Mouse (Mus musculus): ENCODE measurements around the gene Lpp. TPM values are rescaled to one million over a fixed set of nuclear protein-coding genes. Genes with fewer than 3 reads are reported as not detected.

Lpp gene
- polyA plus RNA-seq, 1 experiment from 2014 or later: 45.3 TPM

DNA sequence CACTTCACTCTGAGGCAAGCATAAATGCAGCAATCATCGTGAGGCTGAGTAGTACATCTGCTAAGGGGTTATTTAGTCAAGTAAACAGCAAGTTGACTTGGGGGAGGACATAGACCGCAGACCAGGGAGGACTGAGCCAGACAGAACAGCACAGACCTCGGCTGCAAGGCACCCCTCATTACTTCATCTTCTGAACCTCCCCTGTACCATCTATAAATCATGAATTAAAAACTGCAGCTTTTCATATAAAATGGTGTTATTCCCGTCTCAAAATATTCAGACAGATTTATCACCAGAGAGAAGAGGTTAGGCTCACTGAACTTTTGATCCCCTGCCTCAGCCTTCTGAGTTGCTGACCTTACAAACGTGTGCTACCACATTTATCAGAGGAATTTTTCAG is 558.6 kb downstream of the Lpp start:
- Histone ChIP-seq H3K27ac (no peak overlapping the region), H3K4me3 (no peak overlapping the region), H3K4me1 (peaks cover 3% of the 10 kb centered on the region; the same call in 1 of the 2 replicates), H3K36me3 (no peaks in the 10 kb centered on the region), H3K27me3 (ENCODE audit: low read depth, poor library complexity, severe bottlenecking) (no peaks in the 10 kb centered on the region), H3K9me3 (replicated peaks) (no peaks in the 10 kb centered on the region)
- DNase-seq (ENCODE audit: low spot score): no peak
- WGBS: 42% methylated on average over 5 of the region's 5 CpGs

GRCm38 (mm10) chr16:24955054-24955453 is 561.7 kb downstream of the Lpp start:
- no peak overlapping the region for H3K4me3 ChIP-seq
- no peaks in the 10 kb centered on the region for H3K36me3 ChIP-seq
- 93% methylated on average over 7 of the region's 7 CpGs for WGBS
- peaks cover 3% of the 10 kb centered on the region; the same call in 1 of the 2 replicates for H3K4me1 ChIP-seq
- no peak overlapping the region for H3K27ac ChIP-seq
- no peaks in the 10 kb centered on the region for H3K27me3 ChIP-seq (ENCODE audit: low read depth, poor library complexity, severe bottlenecking)
- H3K9me3 ChIP-seq (replicated peaks): no peaks in the 10 kb centered on the region
- no peak for DNase-seq (ENCODE audit: low spot score)

DNA sequence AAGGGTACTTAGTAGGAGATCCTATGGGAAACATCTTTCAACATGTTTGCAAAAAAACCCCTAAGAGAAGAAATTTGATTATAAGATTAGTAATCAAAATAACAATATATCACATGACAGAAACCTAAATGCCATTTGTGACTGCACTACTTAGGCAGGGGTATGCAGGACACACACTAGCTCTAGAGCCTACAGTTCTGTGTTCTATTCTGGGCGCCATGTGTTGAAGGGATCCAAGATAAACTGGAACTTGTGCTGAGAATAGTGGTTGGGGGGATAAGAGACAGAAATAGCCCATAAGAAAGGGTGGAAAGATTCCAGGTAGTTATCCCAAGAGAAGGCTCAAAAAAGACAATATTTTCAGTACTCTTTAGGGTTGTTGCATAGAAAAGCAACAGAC is 565.4 kb downstream of the Lpp start:
- Histone ChIP-seq H3K4me3 (no peak overlapping the region), H3K27ac (no peak overlapping the region), H3K27me3 (ENCODE audit: low read depth, poor library complexity, severe bottlenecking) (no peaks in the 10 kb centered on the region), H3K4me1 (no peaks in the 10 kb centered on the region), H3K9me3 (replicated peaks) (no peaks in the 10 kb centered on the region), H3K36me3 (no peaks in the 10 kb centered on the region)
- no peak for DNase-seq (ENCODE audit: low spot score)
- WGBS: 94% methylated on average over 1 of the region's 1 CpGs

DNA sequence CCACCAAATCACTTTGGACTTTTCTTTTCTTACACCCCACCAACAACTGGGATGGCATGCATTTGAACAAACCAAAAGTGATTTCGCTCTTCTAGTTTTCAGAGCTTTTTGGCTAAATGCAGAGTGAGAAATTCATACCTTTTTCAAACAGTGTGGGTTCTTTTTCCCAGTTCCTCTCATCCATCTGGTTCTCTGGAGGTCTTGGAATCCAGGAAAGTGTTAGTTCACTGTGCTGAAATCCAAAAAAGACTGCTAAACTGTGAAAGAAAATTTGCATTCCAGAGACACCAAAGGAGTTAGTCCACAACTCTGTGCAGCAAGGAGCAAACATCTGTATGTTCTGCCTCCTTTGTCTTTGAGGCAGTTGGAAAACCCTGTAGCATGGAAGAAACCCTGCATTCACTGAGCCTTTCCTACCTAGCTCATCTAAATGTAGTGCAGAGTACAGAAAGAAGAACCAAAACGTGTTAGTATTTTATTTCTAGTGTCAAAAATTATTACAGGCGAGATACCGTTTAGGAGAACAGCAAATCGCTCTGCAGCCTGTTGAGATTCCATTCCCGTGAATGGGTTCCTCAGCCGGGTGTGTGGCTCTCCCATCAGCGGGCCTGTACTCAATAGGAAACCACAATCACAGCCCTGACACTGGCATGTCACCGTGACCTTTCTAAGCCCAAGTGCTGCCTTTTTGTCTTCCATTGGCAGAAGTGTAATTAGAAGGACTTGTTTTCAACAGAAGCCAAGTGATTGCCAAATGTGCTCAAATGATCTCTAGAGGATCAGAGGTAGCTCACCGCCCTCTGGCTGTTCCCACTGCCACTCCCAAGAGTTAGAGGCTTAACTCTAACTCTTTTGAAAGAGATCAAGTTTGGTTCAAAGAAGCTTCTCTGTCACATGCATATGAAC is 567.8 kb downstream of the Lpp start:
- no peak for DNase-seq (ENCODE audit: low spot score)
- Histone ChIP-seq H3K36me3 (no peaks in the 10 kb centered on the region), H3K4me3 (no peak overlapping the region), H3K27me3 (ENCODE audit: low read depth, poor library complexity, severe bottlenecking) (no peaks in the 10 kb centered on the region), H3K9me3 (replicated peaks) (no peaks in the 10 kb centered on the region), H3K4me1 (no peaks in the 10 kb centered on the region), H3K27ac (no peak overlapping the region)
- WGBS: 79% methylated on average over 10 of the region's 10 CpGs

GRCm38 (mm10) chr16:24964311-24964710 is 571.0 kb downstream of the Lpp start:
- 87% methylated on average over 1 of the region's 1 CpGs for WGBS
- Histone ChIP-seq H3K36me3 (no peaks in the 10 kb centered on the region), H3K27me3 (ENCODE audit: low read depth, poor library complexity, severe bottlenecking) (no peaks in the 10 kb centered on the region), H3K4me1 (no peaks in the 10 kb centered on the region), H3K9me3 (replicated peaks) (no peaks in the 10 kb centered on the region), H3K4me3 (no peak overlapping the region), H3K27ac (no peak overlapping the region)
- no peak for DNase-seq (ENCODE audit: low spot score)

- no peak overlapping the region for H3K4me3 ChIP-seq
- no peaks in the 10 kb centered on the region for H3K27me3 ChIP-seq (ENCODE audit: low read depth, poor library complexity, severe bottlenecking)
- H3K9me3 ChIP-seq (replicated peaks): no peaks in the 10 kb centered on the region
- H3K27ac ChIP-seq: no peak overlapping the region
- no peaks in the 10 kb centered on the region for H3K4me1 ChIP-seq
- no peaks in the 10 kb centered on the region for H3K36me3 ChIP-seq
- WGBS: 88% methylated on average over 4 of the region's 4 CpGs
- DNase-seq (ENCODE audit: low spot score): no peak
These were observed 571.8 kb downstream of the Lpp start for GRCm38 (mm10) chr16:24965091-24965490.

DNA sequence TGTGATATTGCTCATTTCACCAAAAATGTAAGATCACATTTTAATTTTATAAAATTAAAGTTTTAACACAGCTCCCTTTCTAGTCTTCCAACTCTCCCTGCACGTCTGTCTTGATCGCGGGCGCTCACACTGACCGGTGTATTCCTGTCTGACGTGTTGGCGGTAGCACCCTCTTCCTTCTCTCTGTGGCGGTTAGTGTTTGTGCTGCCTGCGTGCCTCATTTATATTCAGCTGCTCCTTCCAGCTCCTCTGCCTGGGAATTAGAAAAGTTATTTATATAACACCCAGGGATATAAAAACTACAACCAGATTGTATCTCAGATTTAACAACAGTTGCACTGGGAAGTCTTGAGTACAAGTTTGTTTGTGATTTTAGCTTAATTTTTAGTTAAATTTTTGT is 573.2 kb downstream of the Lpp start:
- no peak for DNase-seq (ENCODE audit: low spot score)
- WGBS: 95% methylated on average over 9 of the region's 9 CpGs
- Histone ChIP-seq H3K4me1 (no peaks in the 10 kb centered on the region), H3K27ac (no peak overlapping the region), H3K4me3 (no peak overlapping the region), H3K27me3 (ENCODE audit: low read depth, poor library complexity, severe bottlenecking) (no peaks in the 10 kb centered on the region), H3K9me3 (replicated peaks) (no peaks in the 10 kb centered on the region), H3K36me3 (no peaks in the 10 kb centered on the region)

- no peak for DNase-seq (ENCODE audit: low spot score)
These were observed 579.8 kb downstream of the Lpp start for GRCm38 (mm10) chr16:24973009-24973631.

DNA sequence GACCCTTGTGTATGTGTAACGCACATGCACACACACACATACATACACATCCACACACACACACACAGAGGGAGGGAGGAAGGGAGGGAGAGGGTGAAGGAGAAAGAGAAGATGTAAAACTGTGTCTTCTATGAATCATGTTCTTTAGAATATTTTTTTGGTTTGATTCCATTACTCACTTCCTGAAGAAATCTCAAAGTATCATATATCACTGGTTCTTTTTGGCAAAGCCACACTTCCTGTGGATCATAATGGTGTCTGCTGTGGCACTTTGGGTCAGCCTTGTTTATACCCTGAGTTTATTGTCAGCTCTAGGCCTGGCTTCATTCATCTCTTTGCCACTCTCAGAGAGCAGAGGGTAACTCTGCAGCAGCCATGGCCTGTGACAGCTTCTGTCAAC is 584.5 kb downstream of the Lpp start:
- no peak overlapping the region for H3K27ac ChIP-seq
- no peak for DNase-seq (ENCODE audit: low spot score)

More at GRCm38 (mm10) chr16:24973009-24973631, 579.8 kb downstream of the Lpp start:
- no peak overlapping the region for H3K27ac ChIP-seq
- H3K4me1 ChIP-seq: 0 out of 2 replicates have a peak, but pooled peaks cover 7% of the 10 kb centered on the region
- no peaks in the 10 kb centered on the region for H3K27me3 ChIP-seq (ENCODE audit: low read depth, poor library complexity, severe bottlenecking)
- WGBS: 89% methylated on average over 5 of the region's 5 CpGs
- H3K36me3 ChIP-seq: peaks cover 5% of the 10 kb centered on the region; the same call in 1 of the 2 replicates
- no peak overlapping the region for H3K4me3 ChIP-seq
- no peaks in the 10 kb centered on the region for H3K9me3 ChIP-seq (replicated peaks)

GRCm38 (mm10) chr16:24978226-24978625 is 584.9 kb downstream of the Lpp start:
- no peak overlapping the region for H3K4me3 ChIP-seq
- no peaks in the 10 kb centered on the region for H3K9me3 ChIP-seq (replicated peaks)
- H3K36me3 ChIP-seq: peaks cover 3% of the 10 kb centered on the region; the same call in 1 of the 2 replicates
- WGBS: 80% methylated on average over 1 of the region's 1 CpGs
- no peak overlapping the region for H3K27ac ChIP-seq
- H3K4me1 ChIP-seq: 0 out of 2 replicates have a peak, but pooled peaks cover 9% of the 10 kb centered on the region
- DNase-seq (ENCODE audit: low spot score): no peak
- H3K27me3 ChIP-seq (ENCODE audit: low read depth, poor library complexity, severe bottlenecking): no peaks in the 10 kb centered on the region

More for the DNA sequence above, 584.5 kb downstream of the Lpp start:
- H3K4me3 ChIP-seq: no peak overlapping the region
- no peaks in the 10 kb centered on the region for H3K27me3 ChIP-seq (ENCODE audit: low read depth, poor library complexity, severe bottlenecking)
- H3K9me3 ChIP-seq (replicated peaks): no peaks in the 10 kb centered on the region
- WGBS: 100% methylated on average over 1 of the region's 1 CpGs
- 0 out of 2 replicates have a peak, but pooled peaks cover 9% of the 10 kb centered on the region for H3K4me1 ChIP-seq
- H3K36me3 ChIP-seq: peaks cover 3% of the 10 kb centered on the region; the same call in 1 of the 2 replicates

GRCm38 (mm10) chr16:24979391-24979790 is 586.1 kb downstream of the Lpp start:
- no peaks in the 10 kb centered on the region for H3K27me3 ChIP-seq (ENCODE audit: low read depth, poor library complexity, severe bottlenecking)
- 95% methylated on average over 4 of the region's 4 CpGs for WGBS
- no peak overlapping the region for H3K27ac ChIP-seq
- no peak for DNase-seq (ENCODE audit: low spot score)
- H3K9me3 ChIP-seq (replicated peaks): no peaks in the 10 kb centered on the region
- 0 out of 2 replicates have a peak, but pooled peaks cover 9% of the 10 kb centered on the region for H3K4me1 ChIP-seq
- no peak overlapping the region for H3K4me3 ChIP-seq
- H3K36me3 ChIP-seq: peaks cover 3% of the 10 kb centered on the region; the same call in 1 of the 2 replicates

GRCm38 (mm10) chr16:24982828-24983227 is 589.5 kb downstream of the Lpp start:
- H3K4me3 ChIP-seq: no peak overlapping the region
- 0 out of 2 replicates have a peak, but pooled peaks cover 5% of the 10 kb centered on the region for H3K4me1 ChIP-seq
- H3K9me3 ChIP-seq (replicated peaks): no peaks in the 10 kb centered on the region
- peaks cover 3% of the 10 kb centered on the region; the same call in 1 of the 2 replicates for H3K36me3 ChIP-seq
- no peak for DNase-seq (ENCODE audit: low spot score)
- no peaks in the 10 kb centered on the region for H3K27me3 ChIP-seq (ENCODE audit: low read depth, poor library complexity, severe bottlenecking)
- WGBS: 82% methylated on average over 4 of the region's 4 CpGs
- no peak overlapping the region for H3K27ac ChIP-seq

GRCm38 (mm10) chr16:24990331-24990730 is 597.0 kb downstream of the Lpp start:
- H3K27me3 ChIP-seq (ENCODE audit: low read depth, poor library complexity, severe bottlenecking): no peaks in the 10 kb centered on the region
- no peaks in the 10 kb centered on the region for H3K36me3 ChIP-seq
- 0 out of 2 replicates have a peak, but pooled peaks cover 3% of the 10 kb centered on the region for H3K4me1 ChIP-seq
- 97% methylated on average over 11 of the region's 11 CpGs for WGBS
- no peak overlapping the region for H3K4me3 ChIP-seq
- H3K27ac ChIP-seq: no peak overlapping the region
- no peak for DNase-seq (ENCODE audit: low spot score)
- H3K9me3 ChIP-seq (replicated peaks): no peaks in the 10 kb centered on the region

Measured in limb, embryonic 10.5 days (tissue).